Mouse (Mus musculus) kidney, adult 2 months (tissue): Measurements from ENCODE around the gene Nr2c2.

ENCODE experiments used
- CTCF ChIP-seq: fragments of 200-500 bp; conservative IDR thresholded peaks from 2 replicates; pipeline ENCODE4 v1.5.1; 2011; ENCODE audit warnings: low read depth, mild to moderate bottlenecking, control low read depth, low read length, moderate library complexity, mixed read lengths; ENCODE audit not compliant: insufficient read depth, insufficient read length
- POLR2A ChIP-seq: fragments of 200-500 bp; IDR thresholded peaks from one replicate; pipeline ENCODE4 v1.6.1; 2011; ENCODE audit warnings: low read depth, low read length, control low read depth

DNA sequence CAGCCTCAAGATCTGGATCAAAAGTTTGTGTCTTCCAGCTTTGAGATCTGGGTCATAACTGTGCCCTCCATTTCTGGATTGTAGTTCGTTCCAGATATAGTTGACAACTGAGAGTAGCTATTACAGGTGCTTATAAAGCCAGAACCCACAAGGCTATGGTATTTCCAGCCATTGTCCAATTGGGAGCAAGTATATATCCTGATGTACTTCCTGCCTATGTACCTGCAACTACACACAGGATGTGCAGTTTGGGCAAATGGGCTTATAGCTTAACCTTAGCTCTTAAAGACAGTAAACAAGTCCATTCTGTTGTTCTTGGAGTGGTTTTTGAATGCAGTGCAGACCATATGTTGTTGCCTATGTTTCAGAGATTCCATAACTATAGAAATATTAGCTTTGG, 40.3 kb downstream of the Nr2c2 start:
- no peak for TF ChIP-seq CTCF
- no peak for TF ChIP-seq POLR2A
